Mouse (Mus musculus) liver, adult (tissue): Measurements from ENCODE around the gene Abcb6.
A peak's percentile ranks its signal among the peaks of the same experiment; 100 is the strongest.

Experiments used
- GATA4 ChIP-seq: IDR thresholded peaks from 2 replicates; pipeline ENCODE4 v1.6.1; 2014; ENCODE audit warnings: mild to moderate bottlenecking, low read length; ENCODE audit not compliant: insufficient replicate concordance

The Abcb6 gene

GRCm38 (mm10) chr1:75181377-75181870 lies 1.2 kb upstream of the Abcb6 start:
- TF ChIP-seq GATA4, result no peak

DNA sequence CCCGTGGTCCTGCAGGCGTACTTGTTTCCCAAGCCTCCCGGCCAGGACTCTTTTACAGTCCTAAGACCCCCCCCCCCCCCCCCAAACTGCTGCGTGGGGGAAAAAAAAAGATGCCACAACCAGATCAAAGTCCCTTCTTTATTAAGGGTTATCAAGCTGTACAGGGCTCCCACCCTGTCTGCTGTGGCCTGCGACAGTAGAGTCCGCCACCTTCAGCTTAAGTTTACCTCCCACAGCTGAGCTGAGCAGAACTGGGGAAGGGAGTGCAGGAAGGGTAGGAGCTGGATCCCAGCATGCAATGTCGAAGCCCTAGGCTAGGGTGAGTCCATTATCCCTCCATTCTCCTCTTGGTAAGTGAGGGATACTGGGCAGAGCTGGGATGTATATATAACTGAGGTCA lies 549 bp upstream of the Abcb6 start:
- no peak for TF ChIP-seq GATA4

- no peak for TF ChIP-seq GATA4
These were observed 673 bp downstream of the Abcb6 start for GRCm38 (mm10) chr1:75179334-75180104.

- no peak for TF ChIP-seq GATA4
These were observed 11.4 kb downstream of the Abcb6 start, which contains the start of gene Zfand2b for GRCm38 (mm10) chr1:75168472-75169464. Gene Zfand2b, plus strand, starts transcription at chr1:75168646.

GRCm38 (mm10) chr1:75168093-75168471 lies 12.1 kb downstream of the Abcb6 start:
- TF ChIP-seq GATA4, result no peak

DNA sequence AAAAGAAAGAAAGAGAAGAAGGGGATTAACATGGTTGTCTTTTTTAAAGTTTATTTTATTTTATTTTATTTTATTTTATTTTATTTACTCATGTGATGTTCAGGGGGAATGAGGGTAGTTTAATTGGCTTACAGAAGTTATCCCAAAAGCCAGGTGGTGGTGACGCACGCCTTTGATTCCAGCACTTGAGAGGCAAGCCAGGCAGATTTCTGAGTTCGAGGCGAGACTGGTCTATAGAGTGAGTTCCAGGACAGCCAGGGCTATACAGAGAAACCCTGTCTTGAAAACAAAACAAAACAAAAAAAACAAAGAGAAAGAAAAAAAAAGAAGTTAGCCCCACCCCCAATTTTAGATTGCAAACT lies 20.0 kb downstream of the Abcb6 start:
- no peak for TF ChIP-seq GATA4

DNA sequence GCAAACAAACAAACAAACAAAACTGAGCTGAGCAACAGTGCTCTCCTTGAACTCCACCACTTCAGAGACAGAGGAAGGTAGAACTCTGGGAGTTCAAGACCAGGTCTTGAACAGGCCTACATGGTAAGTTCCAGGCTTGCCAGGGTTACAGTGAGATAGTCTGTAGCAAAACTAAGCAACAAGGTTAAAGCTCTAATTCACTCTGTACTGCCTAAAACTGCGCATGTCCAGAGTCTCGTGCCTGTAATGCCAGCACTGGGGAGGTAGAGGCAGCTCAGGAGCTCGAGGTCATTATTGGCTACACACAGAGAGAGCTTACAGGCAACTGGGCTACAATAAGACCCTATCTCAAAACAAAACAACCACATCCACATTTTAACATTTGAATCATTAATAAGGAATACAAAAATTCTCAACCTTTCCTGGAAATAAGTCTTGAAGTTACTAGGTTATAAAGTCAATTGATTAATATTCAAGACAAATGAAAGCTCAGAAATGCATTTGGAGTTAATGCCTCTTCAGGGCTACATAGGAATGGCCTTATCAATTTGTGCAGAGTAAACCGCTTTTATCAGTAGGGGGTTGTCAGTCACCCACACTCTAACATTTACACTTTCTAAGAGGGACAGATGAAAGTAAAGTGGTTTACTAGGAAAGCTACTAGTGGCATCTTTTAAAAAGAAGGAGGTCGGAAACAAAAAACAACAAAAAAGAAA lies 20.5 kb downstream of the Abcb6 start:
- TF ChIP-seq GATA4, result no peak

DNA sequence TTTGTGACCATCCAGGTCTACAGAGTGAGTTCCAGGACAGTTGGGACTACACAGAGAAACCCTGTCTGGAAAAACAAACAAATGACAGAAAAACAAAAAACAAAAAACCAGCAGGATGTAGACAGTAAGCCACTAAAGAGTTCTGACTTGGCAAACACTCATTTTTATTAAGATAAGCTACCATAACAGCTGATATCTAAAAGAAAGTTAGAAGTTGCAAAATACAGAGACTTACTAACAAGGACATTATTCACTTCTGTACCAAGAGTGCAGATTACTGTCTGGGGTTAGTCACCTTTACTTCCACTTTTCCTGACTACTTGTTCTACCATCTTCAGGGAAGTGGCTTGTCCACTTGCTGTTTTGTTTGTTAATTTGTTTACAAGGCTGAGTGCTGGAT lies 21.2 kb downstream of the Abcb6 start:
- TF ChIP-seq GATA4, result no peak

- TF ChIP-seq GATA4, result no peak
These were observed 24.4 kb downstream of the Abcb6 start for GRCm38 (mm10) chr1:75155837-75156236.

- TF ChIP-seq GATA4, result no peak
These were observed 31.5 kb downstream of the Abcb6 start for GRCm38 (mm10) chr1:75148727-75149126.

GRCm38 (mm10) chr1:75147411-75148135 lies 32.6 kb downstream of the Abcb6 start:
- no peak for TF ChIP-seq GATA4

DNA sequence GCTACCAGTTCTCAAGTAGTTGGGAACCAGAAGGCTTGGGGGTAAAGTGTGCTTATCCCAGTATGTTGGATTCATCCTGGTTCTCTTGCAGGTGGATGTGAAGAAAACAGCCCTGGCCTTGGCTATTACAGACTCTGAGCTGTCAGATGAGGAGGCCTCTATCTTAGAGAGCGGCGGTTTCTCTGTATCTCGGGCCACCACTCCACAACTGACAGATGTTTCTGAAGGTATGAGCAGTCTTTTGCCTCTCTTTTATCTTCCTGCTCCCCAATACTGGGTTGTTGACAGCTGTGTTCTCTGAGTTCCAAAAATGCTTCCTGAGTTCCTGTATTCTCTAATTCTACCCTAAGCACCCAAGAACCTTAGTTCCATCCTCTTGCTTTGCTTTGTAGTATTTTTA lies 34.6 kb downstream of the Abcb6 start:
- TF ChIP-seq GATA4, result no peak

- peak; percentile 89; the same call in 1 of the 2 replicates for TF ChIP-seq GATA4
These were observed 37.6 kb downstream of the Abcb6 start, which contains the start of the genes Cnppd1 and Retreg2 for GRCm38 (mm10) chr1:75142301-75143261. Gene Cnppd1, minus strand, starts transcription at chr1:75142711. Gene Retreg2, plus strand, starts transcription at chr1:75142778.
